Mouse (Mus musculus) left cerebral cortex, postnatal 4 days (tissue): ENCODE measurements around the gene Glrx5. TPM values are rescaled to one million over a fixed set of nuclear protein-coding genes. Genes with fewer than 3 reads are reported as not detected.
A peak's percentile ranks its signal among the peaks of the same experiment; 100 is the strongest.

Experiments
- DNase-seq: peaks from one replicate; pipeline ENCODE4 v3.0.0-alpha.2; 2022
- intact Hi-C: fragments of 180-260 bp; cut with DNase I; formaldehyde crosslinking; loops from one replicate; pipeline ENCODE4 v1.15.1; 2025
- total RNA-seq, 2 experiments: library from RNA; stranded (reverse); gene quantifications; 2 replicates each; pipeline ENCODE4 v1.2.3; 2021

Gene Glrx5
- total RNA-seq: 10 to 100 TPM; 50.6 to 56.2 TPM

GRCm38 (mm10) chr12:105032147-105032831 is at the start of gene Glrx5:
TSS of gene Glrx5 (plus strand) at chr12:105032688.
- peak; percentile 99 for DNase-seq
- intact Hi-C loops: no loop called here

GRCm38 (mm10) chr12:104983476-104983875 is 49.0 kb upstream of the Glrx5 start:
- DNase-seq: no peak
- intact Hi-C loops: no loop called here

- intact Hi-C loops: no loop called here
- DNase-seq: no peak
These were observed 47.4 kb upstream of the Glrx5 start for GRCm38 (mm10) chr12:104985088-104985487.

GRCm38 (mm10) chr12:104986001-104986400 is 46.5 kb upstream of the Glrx5 start:
- intact Hi-C loops: no loop called here
- DNase-seq: no peak

GRCm38 (mm10) chr12:104986781-104987180 is 45.7 kb upstream of the Glrx5 start:
- intact Hi-C loops: no loop called here
- DNase-seq: no peak

- DNase-seq: no peak
- intact Hi-C loops: no loop called here
These were observed 44.6 kb upstream of the Glrx5 start for GRCm38 (mm10) chr12:104987936-104988335.

GRCm38 (mm10) chr12:104990741-104991454 is 41.6 kb upstream of the Glrx5 start:
- intact Hi-C loops: no loop called here
- DNase-seq: no peak

GRCm38 (mm10) chr12:104992123-104992741 is 40.3 kb upstream of the Glrx5 start:
- intact Hi-C loops: no loop called here
- no peak for DNase-seq

- intact Hi-C loops: no loop called here
- peak; percentile 40 for DNase-seq
These were observed 39.6 kb upstream of the Glrx5 start for GRCm38 (mm10) chr12:104992838-104993237.

GRCm38 (mm10) chr12:104995259-104995876 is 37.1 kb upstream of the Glrx5 start:
- intact Hi-C loops: no loop called here
- DNase-seq: no peak

GRCm38 (mm10) chr12:104996012-104996728 is 36.3 kb upstream of the Glrx5 start:
- no peak for DNase-seq
- intact Hi-C loops: no loop called here

- no peak for DNase-seq
- intact Hi-C loops: no loop called here
These were observed 35.3 kb upstream of the Glrx5 start for GRCm38 (mm10) chr12:104997159-104997558.

GRCm38 (mm10) chr12:104997641-104998293 is 34.7 kb upstream of the Glrx5 start:
- no peak for DNase-seq
- intact Hi-C loops: no loop called here

- DNase-seq: no peak
- intact Hi-C loops: no loop called here
These were observed 33.9 kb upstream of the Glrx5 start for GRCm38 (mm10) chr12:104998541-104998940.

- intact Hi-C loops: no loop called here
- DNase-seq: no peak
These were observed 33.3 kb upstream of the Glrx5 start for GRCm38 (mm10) chr12:104999171-104999570.

- intact Hi-C loops: no loop called here
- no peak for DNase-seq
These were observed 31.8 kb upstream of the Glrx5 start for GRCm38 (mm10) chr12:105000487-105001283.

GRCm38 (mm10) chr12:105001317-105001716 is 31.2 kb upstream of the Glrx5 start:
- intact Hi-C loops: no loop called here
- no peak for DNase-seq

GRCm38 (mm10) chr12:105002340-105003132 is 30.0 kb upstream of the Glrx5 start:
- DNase-seq: no peak
- intact Hi-C loops: no loop called here

- DNase-seq: no peak
These were observed 29.3 kb upstream of the Glrx5 start for GRCm38 (mm10) chr12:105003158-105003557.

More at GRCm38 (mm10) chr12:105003158-105003557, 29.3 kb upstream of the Glrx5 start:
- intact Hi-C loops: no loop called here
